Mouse (Mus musculus) neural tube, postnatal 0 days (tissue): ENCODE results near the gene Ywhag. TPM values are rescaled to one million over a fixed set of nuclear protein-coding genes. Genes with fewer than 3 reads are reported as not detected.

Experiments
- polyA plus RNA-seq: library from polyadenylated mRNA; unstranded; fragments of >200 nt; fragmentation: Nextera tagmentation; extraction: Ambion mirVana; gene quantifications from 2 replicates; pipeline ENCODE4 v1.2.1, GENCODE M21; 2015

Ywhag gene
- 658 and 779 TPM in 2 replicates for polyA plus RNA-seq

GRCm38 (mm10) chr5:135934481-135935175 lies at the start of gene Ywhag:
Gene Ywhag, minus strand, starts transcription at chr5:135934616.

GRCm38 (mm10) chr5:135979904-135980303 lies 45.5 kb upstream of the Ywhag start, which contains the start of gene Zp3:
Gene Zp3, plus strand, starts transcription at chr5:135980099.

GRCm38 (mm10) chr5:135974365-135974764 lies 39.9 kb upstream of the Ywhag start, which contains the start of gene Ssc4d:
Gene Ssc4d, minus strand, starts transcription at chr5:135974531.

GRCm38 (mm10) chr5:135887675-135888102 lies 46.7 kb downstream of the Ywhag start, which contains the start of gene Hspb1:
Gene Hspb1, plus strand, starts transcription at chr5:135887919.

Other genes starting within 250 kb of the Ywhag start
- 75.4 and 76.1 TPM in 2 replicates for gene Tmem120a, start 190.2 kb downstream of the Ywhag start, polyA plus RNA-seq
- 0.52 and 0.57 TPM in 2 replicates for gene Styxl1, start 156.2 kb downstream of the Ywhag start, polyA plus RNA-seq
- gene Mdh2, start 156.1 kb downstream of the Ywhag start, polyA plus RNA-seq = 780 and 785 TPM in 2 replicates
- gene Srrm3, start 127.7 kb downstream of the Ywhag start, polyA plus RNA-seq = 61.2 and 76.3 TPM in 2 replicates
- 39.9 and 63.0 TPM in 2 replicates for gene Hspb1, start 46.7 kb downstream of the Ywhag start, polyA plus RNA-seq
- 2.6 and 3.0 TPM in 2 replicates for gene Ssc4d, start 39.9 kb upstream of the Ywhag start, polyA plus RNA-seq
- 0.34 and 0.45 TPM in 2 replicates for gene Zp3, start 45.5 kb upstream of the Ywhag start, polyA plus RNA-seq
- 15.7 and 18.5 TPM in 2 replicates for gene Dtx2, start 60.2 kb upstream of the Ywhag start, polyA plus RNA-seq
- gene Upk3b, start 103.9 kb upstream of the Ywhag start, polyA plus RNA-seq = 0.04 TPM in 1 of 2 replicates, not detected in the other
- gene Upk3bl, start 119.9 kb upstream of the Ywhag start, polyA plus RNA-seq = 0.14 TPM in 1 of 2 replicates, not detected in the other
- 17.8 and 20.2 TPM in 2 replicates for gene Rasa4, start 149.3 kb upstream of the Ywhag start, polyA plus RNA-seq
- 237 and 239 TPM in 2 replicates for gene Polr2j, start 182.0 kb upstream of the Ywhag start, polyA plus RNA-seq
- 17.4 and 18.3 TPM in 2 replicates for gene Lrwd1, start 201.5 kb upstream of the Ywhag start, polyA plus RNA-seq
- 15.2 and 17.8 TPM in 2 replicates for gene Alkbh4, start 201.5 kb upstream of the Ywhag start, polyA plus RNA-seq
- gene Orai2, start 236.1 kb upstream of the Ywhag start, polyA plus RNA-seq = 57.6 and 58.3 TPM in 2 replicates